In genomic region chr2:92375788-92376187, GRCm38 (mm10) we compare ENCODE assay signal across 8 mouse cellular contexts. TPM values are rescaled to one million over a fixed set of nuclear protein-coding genes. Genes with fewer than 3 reads are reported as not detected.
DNase-seq lines count a peak whose midpoint lies in the region; ATAC-seq and TF ChIP-seq lines count a peak whose summit lies in the region.

No protein-coding gene starts in this region.

- no peaks in the 10 kb centered on the region for H3K27me3 ChIP-seq in cerebellum, adult 2 months (ENCODE audit: control insufficient read depth, insufficient read depth, low read length)
- H3K27me3 ChIP-seq in thymus, adult 2 months (ENCODE audit: control insufficient read depth, insufficient read depth, low read length): no peaks in the 10 kb centered on the region
- peaks cover 21% of the 10 kb centered on the region for H3K27me3 ChIP-seq in liver, embryonic 11.5 days (replicated peaks; ENCODE audit: control insufficient read depth, insufficient read depth, low read length)

- H3K4me1 ChIP-seq in cerebellum, adult 2 months (ENCODE audit: control insufficient read depth, insufficient read depth, low read length): peaks cover 20% of the 10 kb centered on the region
- H3K4me1 ChIP-seq in thymus, adult 2 months (replicated peaks; ENCODE audit: control insufficient read depth, insufficient read depth, low read length): peaks cover 48% of the 10 kb centered on the region
- peaks cover 10% of the 10 kb centered on the region for H3K4me1 ChIP-seq in liver, embryonic 11.5 days (replicated peaks; ENCODE audit: control insufficient read depth, insufficient read depth, low read length)

- H3K27ac ChIP-seq in cerebellum, adult 2 months (ENCODE audit: insufficient read depth, low read length): peak overlapping the region; percentile 31; the same call in 1 of the 2 replicates
- peak overlapping the region; percentile 37; the same call in 1 of the 2 replicates for H3K27ac ChIP-seq in thymus, adult 2 months (ENCODE audit: control insufficient read depth, insufficient read depth, low read length)
- peak overlapping the region; percentile 70; the same call in 1 of the 2 replicates for H3K27ac ChIP-seq in liver, embryonic 11.5 days (ENCODE audit: low read depth, low read length)

- no peak for TF ChIP-seq POLR2A in cerebellum, adult 2 months (IDR thresholded peaks at IDR 0.05; ENCODE audit: borderline replicate concordance, insufficient read depth, low read length)
- no peak for TF ChIP-seq POLR2A in thymus, adult 2 months (IDR thresholded peaks at IDR 0.05; ENCODE audit: control insufficient read depth, extremely low read depth, insufficient read depth, low read length, poor library complexity)

- peak overlapping the region; percentile 81 for H3K9ac ChIP-seq in liver, embryonic 11.5 days (ENCODE audit: low read depth, low read length)

- 0 out of 2 replicates have a peak, but pooled peaks have one; percentile 0 for ATAC-seq in liver, embryonic 11.5 days (replicated peaks; ENCODE audit: low FRiP score)

- no peak for DNase-seq in cerebellum, adult 2 months
- DNase-seq in cerebellum, adult 8-10 months: no peak
- DNase-seq in thymus, adult 2 months: no peak
- DNase-seq in thymus, postnatal 10 days (ENCODE audit: low spot score in 2 of 2): no peak
- DNase-seq in liver, embryonic 11.5 days (ENCODE audit: low spot score): no peak
- no peak for DNase-seq in right cerebral cortex, postnatal 4 days
- no peak for DNase-seq in frontal cortex, postnatal 36 days (ENCODE audit: low spot score in 2 of 2)
- no peak for DNase-seq in urinary bladder, adult 2 months (ENCODE audit: low spot score)

- H3K4me3 ChIP-seq in cerebellum, adult 2 months (replicated peaks; ENCODE audit: insufficient read depth, low read depth, low read length): peak overlapping the region; percentile 78
- H3K4me3 ChIP-seq in thymus, adult 2 months (ENCODE audit: control insufficient read depth, insufficient read depth, low read length): peak overlapping the region; percentile 91
- H3K4me3 ChIP-seq in liver, embryonic 11.5 days (ENCODE audit: low read depth, low read length): peak overlapping the region; percentile 85

- TF ChIP-seq CTCF in cerebellum, adult 2 months (IDR thresholded peaks at IDR 0.05; ENCODE audit: borderline replicate concordance, insufficient read depth, low read depth, low read length): no peak
- TF ChIP-seq CTCF in thymus, adult 2 months (IDR thresholded peaks at IDR 0.05; ENCODE audit: borderline replicate concordance, control insufficient read depth, extremely low read depth, insufficient read depth, low read length, poor library complexity): no peak

- peaks cover 25% of the 10 kb centered on the region for H3K36me3 ChIP-seq in thymus, adult 2 months (ENCODE audit: control insufficient read depth, insufficient read depth, low read length)
- peaks cover 16% of the 10 kb centered on the region for H3K36me3 ChIP-seq in liver, embryonic 11.5 days (ENCODE audit: control insufficient read depth, insufficient read depth, low read length)

- no peaks in the 10 kb centered on the region for H3K9me3 ChIP-seq in liver, embryonic 11.5 days (ENCODE audit: control insufficient read depth, low read length)

- WGBS in cerebellum, adult 2 months: 3% methylated on average over 10 of the region's 10 CpGs
- 5% methylated on average over 10 of the region's 10 CpGs for WGBS in thymus, adult 2 months
- 8% methylated on average over 10 of the region's 10 CpGs for WGBS in liver, embryonic 11.5 days

- peak overlapping the region; percentile 94 for H3K4me2 ChIP-seq in liver, embryonic 11.5 days

RNA-seq across cellular contexts. Expression of gene Large2, which starts 1.1 kb away (rescaled TPM):
- 0.62 and 1.4 TPM in 2 replicates for polyA plus RNA-seq in cerebellum, adult 2 months (2012; rRNA removed)
- 10.4 and 13.9 TPM in 2 replicates for polyA plus RNA-seq in thymus, adult 2 months (2012; rRNA removed)
- 4.2 and 5.4 TPM in 2 replicates for polyA plus RNA-seq in liver, embryonic 11.5 days (2014; fragmentation: Nextera tagmentation; extraction: Ambion mirVana)
- polyA plus RNA-seq in urinary bladder, adult 2 months (2012; rRNA removed): 10.6 and 13.2 TPM in 2 replicates

RNA-seq across cellular contexts. Expression of gene Pex16, which starts 1.3 kb away (rescaled TPM):
- 60.7 and 63.5 TPM in 2 replicates for polyA plus RNA-seq in cerebellum, adult 2 months (2012; rRNA removed)
- 76.1 and 78.0 TPM in 2 replicates for polyA plus RNA-seq in thymus, adult 2 months (2012; rRNA removed)
- polyA plus RNA-seq in liver, embryonic 11.5 days (2014; fragmentation: Nextera tagmentation; extraction: Ambion mirVana): 26.3 and 29.3 TPM in 2 replicates
- 36.3 and 41.1 TPM in 2 replicates for polyA plus RNA-seq in urinary bladder, adult 2 months (2012; rRNA removed)

RNA-seq across cellular contexts. Expression of gene 1700029I15Rik, which starts 6.5 kb away (rescaled TPM):
- 6.4 and 6.9 TPM in 2 replicates for polyA plus RNA-seq in cerebellum, adult 2 months (2012; rRNA removed)
- 6.4 and 9.0 TPM in 2 replicates for polyA plus RNA-seq in thymus, adult 2 months (2012; rRNA removed)
- 0.81 and 1.7 TPM in 2 replicates for polyA plus RNA-seq in liver, embryonic 11.5 days (2014; fragmentation: Nextera tagmentation; extraction: Ambion mirVana)
- polyA plus RNA-seq in urinary bladder, adult 2 months (2012; rRNA removed): 2.3 and 3.4 TPM in 2 replicates

RNA-seq across cellular contexts. Expression of gene Mapk8ip1, which starts 25.3 kb away (rescaled TPM):
- polyA plus RNA-seq in cerebellum, adult 2 months (2012; rRNA removed): 349 TPM in 2 replicates
- 10.6 and 11.4 TPM in 2 replicates for polyA plus RNA-seq in thymus, adult 2 months (2012; rRNA removed)
- polyA plus RNA-seq in liver, embryonic 11.5 days (2014; fragmentation: Nextera tagmentation; extraction: Ambion mirVana): 4.9 and 6.3 TPM in 2 replicates
- 15.8 and 22.8 TPM in 2 replicates for polyA plus RNA-seq in urinary bladder, adult 2 months (2012; rRNA removed)

RNA-seq across cellular contexts. Expression of gene Cry2, which starts 58.1 kb away (rescaled TPM):
- 79.4 and 81.8 TPM in 2 replicates for polyA plus RNA-seq in cerebellum, adult 2 months (2012; rRNA removed)
- 16.2 and 19.6 TPM in 2 replicates for polyA plus RNA-seq in thymus, adult 2 months (2012; rRNA removed)
- polyA plus RNA-seq in liver, embryonic 11.5 days (2014; fragmentation: Nextera tagmentation; extraction: Ambion mirVana): 20.6 and 22.5 TPM in 2 replicates
- 36.2 and 36.7 TPM in 2 replicates for polyA plus RNA-seq in urinary bladder, adult 2 months (2012; rRNA removed)
